Mouse (Mus musculus): Measurements from ENCODE around the gene Hmmr. TPM values are rescaled to one million over a fixed set of nuclear protein-coding genes. Genes with fewer than 3 reads are reported as not detected.

Gene Hmmr
- polyA plus RNA-seq, 1 experiment from 2014 or later: 60.1 TPM

DNA sequence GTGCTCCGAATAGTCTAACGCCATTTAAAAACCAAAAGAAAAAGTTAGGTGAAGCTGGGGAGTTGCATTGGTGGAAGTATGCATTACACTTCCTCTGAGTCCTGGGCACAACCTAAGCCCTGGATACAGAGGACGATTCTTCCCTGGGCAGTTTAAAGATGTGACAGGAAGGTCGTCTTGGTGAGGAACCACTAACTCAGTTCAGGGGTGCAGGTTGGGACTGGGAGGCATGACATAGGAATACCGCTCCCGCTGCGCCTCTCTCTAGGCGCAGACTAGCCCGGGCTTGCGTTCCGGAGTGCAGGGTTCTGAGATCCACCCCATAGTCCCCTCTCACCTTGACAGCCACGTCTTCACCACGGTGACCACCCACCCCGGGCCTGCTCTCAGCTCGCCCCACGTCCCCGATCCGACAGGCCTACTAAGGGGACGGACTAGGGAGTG, 21.5 kb upstream of the Hmmr start:
- Histone ChIP-seq H3K36me3 (ENCODE audit: control insufficient read depth, insufficient read depth, low read length) (no peaks in the 10 kb centered on the region), H3K4me2 (peak overlapping the region; percentile 80), H3K9me3 (replicated peaks; ENCODE audit: control insufficient read depth, low read length) (no peaks in the 10 kb centered on the region), H3K27ac (ENCODE audit: low read depth, low read length) (peak overlapping the region; percentile 94), H3K4me1 (ENCODE audit: control insufficient read depth, insufficient read depth, low read length) (0 out of 2 replicates have a peak, but pooled peaks cover 3% of the 10 kb centered on the region), H3K4me3 (ENCODE audit: low read depth, low read length) (peak overlapping the region; percentile 90), H3K9ac (ENCODE audit: low read depth, low read length) (peak overlapping the region; percentile 89), H3K27me3 (ENCODE audit: control insufficient read depth, insufficient read depth, low read length) (no peaks in the 10 kb centered on the region)
- peak; percentile 71 for ATAC-seq (replicated peaks; ENCODE audit: insufficient number of reproducible peaks, low FRiP score, low TSS enrichment)
- 3% methylated on average over 19 of the region's 19 CpGs for WGBS (ENCODE audit: insufficient replicate concordance)

DNA sequence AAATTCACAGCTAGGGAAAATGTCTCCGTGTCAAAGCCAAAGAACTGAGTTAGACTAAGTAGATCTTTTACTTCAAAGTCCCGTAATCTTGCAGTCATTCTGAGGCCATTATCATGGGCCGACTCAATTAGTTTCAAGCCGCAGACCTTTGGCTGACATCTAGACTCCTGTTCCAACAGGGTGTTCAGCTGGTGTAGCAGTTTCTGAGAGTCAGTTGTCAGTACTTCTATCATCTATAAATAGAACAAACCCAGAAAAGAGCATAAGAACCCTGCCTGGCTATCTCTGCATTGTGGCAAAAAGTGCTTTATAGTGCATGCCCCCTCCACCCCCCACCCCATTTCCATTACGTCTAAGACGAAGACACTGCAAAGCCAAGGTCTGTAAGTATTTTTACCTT, 20.6 kb upstream of the Hmmr start:
- Histone ChIP-seq H3K27ac (ENCODE audit: low read depth, low read length) (no peak overlapping the region), H3K36me3 (ENCODE audit: control insufficient read depth, insufficient read depth, low read length) (no peaks in the 10 kb centered on the region), H3K27me3 (ENCODE audit: control insufficient read depth, insufficient read depth, low read length) (no peaks in the 10 kb centered on the region), H3K4me1 (ENCODE audit: control insufficient read depth, insufficient read depth, low read length) (0 out of 2 replicates have a peak, but pooled peaks cover 3% of the 10 kb centered on the region), H3K9ac (ENCODE audit: low read depth, low read length) (no peak overlapping the region), H3K4me3 (ENCODE audit: low read depth, low read length) (peak overlapping the region; percentile 90), H3K4me2 (peak overlapping the region; percentile 80), H3K9me3 (replicated peaks; ENCODE audit: control insufficient read depth, low read length) (no peaks in the 10 kb centered on the region)
- WGBS (ENCODE audit: insufficient replicate concordance): 39% methylated on average over 6 of the region's 6 CpGs
- no peak for ATAC-seq (replicated peaks; ENCODE audit: insufficient number of reproducible peaks, low FRiP score, low TSS enrichment)

DNA sequence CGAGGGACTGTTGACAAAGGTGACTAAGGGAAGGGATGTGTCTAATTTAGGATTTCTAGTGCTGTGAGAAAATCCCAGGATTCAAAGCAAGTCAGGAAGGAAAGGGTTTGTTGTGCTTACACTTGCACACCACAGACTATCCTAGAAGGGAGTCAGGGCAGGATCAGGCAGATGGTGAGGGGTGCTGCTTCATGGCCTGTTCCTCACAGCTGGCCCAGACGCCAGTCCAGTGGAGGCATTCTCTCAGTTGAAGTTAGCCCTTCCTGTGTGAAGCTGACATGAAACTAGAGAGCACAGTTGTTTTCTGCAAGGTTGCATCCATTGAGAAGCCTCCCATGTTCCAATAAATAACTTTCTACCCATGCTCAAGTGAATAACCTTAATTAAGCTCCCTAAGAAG, 14.5 kb upstream of the Hmmr start:
- Histone ChIP-seq H3K27me3 (ENCODE audit: control insufficient read depth, insufficient read depth, low read length) (no peaks in the 10 kb centered on the region), H3K9me3 (replicated peaks; ENCODE audit: control insufficient read depth, low read length) (no peaks in the 10 kb centered on the region), H3K36me3 (ENCODE audit: control insufficient read depth, insufficient read depth, low read length) (no peaks in the 10 kb centered on the region), H3K4me3 (ENCODE audit: low read depth, low read length) (no peak overlapping the region), H3K27ac (ENCODE audit: low read depth, low read length) (no peak overlapping the region), H3K4me1 (ENCODE audit: control insufficient read depth, insufficient read depth, low read length) (no peaks in the 10 kb centered on the region), H3K4me2 (no peak overlapping the region), H3K9ac (ENCODE audit: low read depth, low read length) (no peak overlapping the region)
- no peak for ATAC-seq (replicated peaks; ENCODE audit: insufficient number of reproducible peaks, low FRiP score, low TSS enrichment)
- 56% methylated on average over 2 of the region's 2 CpGs for WGBS (ENCODE audit: insufficient replicate concordance)

DNA sequence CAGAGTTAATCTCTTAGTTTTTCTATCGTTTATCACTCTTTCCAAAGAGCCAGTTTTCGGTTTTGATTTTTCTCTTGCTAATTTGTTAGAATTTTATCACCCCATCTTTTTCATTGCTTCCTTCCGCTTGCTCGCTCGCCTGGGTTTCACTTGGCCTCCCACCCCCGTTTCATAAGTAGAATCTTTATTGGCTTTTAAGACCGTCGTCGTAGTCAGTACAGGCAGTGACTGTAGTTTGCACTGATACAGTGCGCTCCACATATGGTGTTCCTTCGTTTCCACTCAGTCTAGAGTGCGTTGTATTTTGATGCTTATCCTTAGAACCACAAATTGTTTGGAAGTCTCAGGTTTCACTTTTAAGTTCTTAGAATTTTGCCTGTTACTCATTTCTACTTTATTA, 13.1 kb upstream of the Hmmr start:
- Histone ChIP-seq H3K9ac (ENCODE audit: low read depth, low read length) (no peak overlapping the region), H3K27ac (ENCODE audit: low read depth, low read length) (no peak overlapping the region), H3K9me3 (replicated peaks; ENCODE audit: control insufficient read depth, low read length) (no peaks in the 10 kb centered on the region), H3K36me3 (ENCODE audit: control insufficient read depth, insufficient read depth, low read length) (no peaks in the 10 kb centered on the region), H3K27me3 (ENCODE audit: control insufficient read depth, insufficient read depth, low read length) (no peaks in the 10 kb centered on the region), H3K4me1 (ENCODE audit: control insufficient read depth, insufficient read depth, low read length) (no peaks in the 10 kb centered on the region), H3K4me2 (no peak overlapping the region), H3K4me3 (ENCODE audit: low read depth, low read length) (no peak overlapping the region)
- ATAC-seq (replicated peaks; ENCODE audit: insufficient number of reproducible peaks, low FRiP score, low TSS enrichment): no peak
- 89% methylated on average over 12 of the region's 12 CpGs for WGBS (ENCODE audit: insufficient replicate concordance)

DNA sequence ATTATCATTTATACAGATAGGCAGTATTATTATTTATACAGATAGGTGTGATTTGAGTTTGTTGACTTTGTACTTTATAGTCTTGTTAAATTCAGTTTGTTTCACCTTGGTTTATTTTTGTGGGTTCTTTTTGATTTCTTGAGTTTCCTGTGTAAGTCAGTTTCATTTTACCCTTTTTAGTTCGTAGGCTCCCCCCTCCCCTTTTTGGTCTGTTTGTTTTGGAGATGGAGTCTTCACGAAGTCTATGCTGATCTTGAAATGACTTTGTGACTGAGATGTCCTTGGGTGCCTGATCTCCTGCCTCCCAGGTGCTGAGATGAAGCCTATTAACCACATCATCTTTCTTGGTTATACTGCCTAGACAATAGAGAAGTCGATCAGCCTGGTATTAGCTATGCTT, 11.1 kb upstream of the Hmmr start:
- 81% methylated on average over 3 of the region's 3 CpGs for WGBS (ENCODE audit: insufficient replicate concordance)
- 0 out of 2 replicates have a peak, but pooled peaks cover 5% of the 10 kb centered on the region for H3K36me3 ChIP-seq (ENCODE audit: control insufficient read depth, insufficient read depth, low read length)
- H3K27me3 ChIP-seq (ENCODE audit: control insufficient read depth, insufficient read depth, low read length): no peaks in the 10 kb centered on the region
- no peak overlapping the region for H3K27ac ChIP-seq (ENCODE audit: low read depth, low read length)
- no peak overlapping the region for H3K4me2 ChIP-seq
- H3K9me3 ChIP-seq (replicated peaks; ENCODE audit: control insufficient read depth, low read length): no peaks in the 10 kb centered on the region
- H3K4me1 ChIP-seq (ENCODE audit: control insufficient read depth, insufficient read depth, low read length): no peaks in the 10 kb centered on the region
- ATAC-seq (replicated peaks; ENCODE audit: insufficient number of reproducible peaks, low FRiP score, low TSS enrichment): no peak
- H3K9ac ChIP-seq (ENCODE audit: low read depth, low read length): no peak overlapping the region
- no peak overlapping the region for H3K4me3 ChIP-seq (ENCODE audit: low read depth, low read length)

DNA sequence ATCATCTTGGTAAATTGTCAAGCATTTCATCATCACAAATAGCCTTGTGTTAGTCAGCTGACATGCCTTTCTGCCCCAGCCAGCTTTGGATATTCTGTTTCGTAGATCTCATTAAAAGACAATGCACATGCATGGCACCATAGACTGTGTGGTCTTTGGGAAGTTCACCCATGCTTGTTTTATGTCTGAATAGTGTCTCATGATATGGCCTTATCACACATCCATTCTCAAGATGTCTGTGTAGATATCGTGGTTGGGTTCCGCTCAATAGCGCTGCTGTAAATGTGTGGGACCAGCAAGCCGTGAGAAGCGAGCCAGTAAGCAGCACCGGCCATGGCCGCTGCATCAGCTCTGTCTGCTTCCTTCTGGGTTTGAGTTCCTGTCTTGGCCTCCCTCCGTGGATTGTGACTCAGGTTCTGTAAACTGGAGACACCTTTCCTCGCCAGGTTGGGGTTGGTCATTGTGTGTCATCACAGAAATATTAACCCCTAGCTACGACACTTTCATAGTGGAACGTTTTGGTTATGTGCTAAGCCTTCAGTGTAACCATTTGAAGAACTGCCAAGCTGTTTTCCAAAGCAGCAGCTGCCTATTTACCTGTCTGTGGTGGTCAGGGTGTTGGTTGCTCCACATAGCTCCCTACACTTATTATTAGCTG, 8.5 kb upstream of the Hmmr start:
- no peak overlapping the region for H3K4me2 ChIP-seq
- peaks cover 14% of the 10 kb centered on the region for H3K36me3 ChIP-seq (ENCODE audit: control insufficient read depth, insufficient read depth, low read length)
- H3K9ac ChIP-seq (ENCODE audit: low read depth, low read length): no peak overlapping the region
- no peaks in the 10 kb centered on the region for H3K4me1 ChIP-seq (ENCODE audit: control insufficient read depth, insufficient read depth, low read length)
- no peaks in the 10 kb centered on the region for H3K9me3 ChIP-seq (replicated peaks; ENCODE audit: control insufficient read depth, low read length)
- H3K4me3 ChIP-seq (ENCODE audit: low read depth, low read length): no peak overlapping the region
- H3K27me3 ChIP-seq (ENCODE audit: control insufficient read depth, insufficient read depth, low read length): no peaks in the 10 kb centered on the region
- no peak overlapping the region for H3K27ac ChIP-seq (ENCODE audit: low read depth, low read length)
- 89% methylated on average over 12 of the region's 12 CpGs for WGBS (ENCODE audit: insufficient replicate concordance)
- no peak for ATAC-seq (replicated peaks; ENCODE audit: insufficient number of reproducible peaks, low FRiP score, low TSS enrichment)

DNA sequence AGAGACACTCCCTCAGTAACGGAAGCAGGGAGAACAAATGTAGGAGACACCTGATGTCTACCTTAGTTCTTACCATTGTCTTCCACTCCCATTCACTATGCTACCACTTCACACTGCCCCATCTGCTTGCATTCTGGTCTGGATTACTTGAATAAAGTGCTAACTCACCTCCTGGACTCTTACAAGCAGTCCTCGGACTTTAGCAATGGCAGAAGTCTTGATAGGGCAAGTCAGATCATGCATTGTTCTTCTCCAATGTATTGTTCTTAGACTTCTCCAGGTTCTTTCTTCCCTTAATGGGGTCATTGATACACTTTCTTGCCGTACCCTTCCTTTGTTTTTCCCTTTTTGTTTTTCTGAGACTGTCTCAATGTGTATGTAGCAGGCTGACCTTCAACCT, 4.1 kb upstream of the Hmmr start:
- Histone ChIP-seq H3K4me3 (ENCODE audit: low read depth, low read length) (no peak overlapping the region), H3K4me1 (ENCODE audit: control insufficient read depth, insufficient read depth, low read length) (peaks cover 4% of the 10 kb centered on the region), H3K9me3 (replicated peaks; ENCODE audit: control insufficient read depth, low read length) (no peaks in the 10 kb centered on the region), H3K27ac (ENCODE audit: low read depth, low read length) (no peak overlapping the region), H3K27me3 (ENCODE audit: control insufficient read depth, insufficient read depth, low read length) (no peaks in the 10 kb centered on the region), H3K36me3 (ENCODE audit: control insufficient read depth, insufficient read depth, low read length) (peaks cover 16% of the 10 kb centered on the region), H3K9ac (ENCODE audit: low read depth, low read length) (no peak overlapping the region), H3K4me2 (no peak overlapping the region)
- no peak for ATAC-seq (replicated peaks; ENCODE audit: insufficient number of reproducible peaks, low FRiP score, low TSS enrichment)
- WGBS (ENCODE audit: insufficient replicate concordance): 91% methylated on average over 3 of the region's 3 CpGs

DNA sequence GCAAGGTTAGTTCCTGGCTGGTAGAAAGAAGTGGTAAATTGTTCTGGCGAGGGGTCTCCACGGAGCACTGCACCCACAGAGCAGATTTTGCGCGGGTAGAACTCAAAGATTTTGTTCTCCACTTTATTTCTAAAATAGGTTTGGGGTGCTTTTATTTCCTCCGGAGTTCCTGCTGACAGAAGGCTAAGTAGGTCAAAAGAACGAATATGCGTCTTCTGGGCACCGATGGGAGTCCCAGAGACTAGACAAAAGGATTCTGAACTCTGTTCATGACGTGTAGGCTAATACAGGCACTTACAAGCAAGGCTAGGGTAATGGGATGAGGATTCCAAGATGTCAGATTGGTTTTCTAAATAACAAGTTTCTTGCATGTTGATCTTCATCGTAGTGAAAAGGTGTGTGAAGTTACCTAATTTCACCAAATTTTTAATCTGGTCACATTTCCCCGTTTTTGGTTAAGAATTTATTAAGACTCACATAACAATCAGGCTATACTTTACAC, 1.1 kb upstream of the Hmmr start:
- H3K4me2 ChIP-seq: peak overlapping the region; percentile 85
- no peak for ATAC-seq (replicated peaks; ENCODE audit: insufficient number of reproducible peaks, low FRiP score, low TSS enrichment)
- peak overlapping the region; percentile 80 for H3K27ac ChIP-seq (ENCODE audit: low read depth, low read length)
- peaks cover 11% of the 10 kb centered on the region for H3K4me1 ChIP-seq (ENCODE audit: control insufficient read depth, insufficient read depth, low read length)
- no peaks in the 10 kb centered on the region for H3K9me3 ChIP-seq (replicated peaks; ENCODE audit: control insufficient read depth, low read length)
- no peaks in the 10 kb centered on the region for H3K27me3 ChIP-seq (ENCODE audit: control insufficient read depth, insufficient read depth, low read length)
- WGBS (ENCODE audit: insufficient replicate concordance): 5% methylated on average over 11 of the region's 11 CpGs
- H3K36me3 ChIP-seq (ENCODE audit: control insufficient read depth, insufficient read depth, low read length): peaks cover 10% of the 10 kb centered on the region
- H3K4me3 ChIP-seq (ENCODE audit: low read depth, low read length): peak overlapping the region; percentile 91
- peak overlapping the region; percentile 97 for H3K9ac ChIP-seq (ENCODE audit: low read depth, low read length)

DNA sequence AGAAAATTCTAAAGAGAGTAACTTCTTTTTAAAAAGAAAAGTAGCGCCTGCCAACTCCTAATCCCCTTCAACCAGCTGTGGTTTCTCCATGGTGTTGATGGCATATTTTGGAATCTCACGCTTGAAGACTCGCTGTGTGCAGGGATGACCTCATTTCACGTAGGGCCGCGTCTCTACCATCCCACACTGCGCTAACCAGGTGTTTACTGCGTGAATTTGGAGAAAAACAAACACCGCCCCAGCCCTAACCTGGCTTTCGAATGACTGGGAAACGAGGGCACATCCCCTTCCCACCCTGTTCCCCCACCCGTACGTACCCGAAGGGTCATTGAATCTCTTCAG, 254 bp downstream of the Hmmr start:
- Histone ChIP-seq H3K9ac (ENCODE audit: low read depth, low read length) (peak overlapping the region; percentile 66), H3K36me3 (ENCODE audit: control insufficient read depth, insufficient read depth, low read length) (peaks cover 12% of the 10 kb centered on the region), H3K4me1 (ENCODE audit: control insufficient read depth, insufficient read depth, low read length) (peaks cover 11% of the 10 kb centered on the region), H3K9me3 (replicated peaks; ENCODE audit: control insufficient read depth, low read length) (no peaks in the 10 kb centered on the region), H3K4me3 (ENCODE audit: low read depth, low read length) (peak overlapping the region; percentile 91), H3K27me3 (ENCODE audit: control insufficient read depth, insufficient read depth, low read length) (no peaks in the 10 kb centered on the region), H3K27ac (ENCODE audit: low read depth, low read length) (peak overlapping the region; percentile 22), H3K4me2 (peak overlapping the region; percentile 72)
- peak; percentile 56 for ATAC-seq (replicated peaks; ENCODE audit: insufficient number of reproducible peaks, low FRiP score, low TSS enrichment)
- under 1% methylated on average over 14 of the region's 14 CpGs for WGBS (ENCODE audit: insufficient replicate concordance)

Measured in heart, embryonic 11.5 days (tissue).